Mouse (Mus musculus) ES-Bruce4 (cell line): ENCODE data around the gene Lrrc8a. TPM values are rescaled to one million over a fixed set of nuclear protein-coding genes. Genes with fewer than 3 reads are reported as not detected.

Source experiments
- H3K27ac ChIP-seq: 2 replicates; pipeline ENCODE4 v1.5.1; 2012; ENCODE audit warnings: low read length, inconsistent platforms; ENCODE audit not compliant: insufficient read depth
- H3K27me3 ChIP-seq: 2 replicates; pipeline ENCODE4 v1.6.1; 2012; ENCODE audit warnings: mild to moderate bottlenecking, low read length, inconsistent platforms; ENCODE audit not compliant: control insufficient read depth, poor library complexity, insufficient read depth, severe bottlenecking
- H3K36me3 ChIP-seq: 2 replicates; pipeline ENCODE4 v1.6.1; 2012; ENCODE audit warnings: inconsistent platforms, mild to moderate bottlenecking, low read length, moderate library complexity; ENCODE audit not compliant: control insufficient read depth, poor library complexity, insufficient read depth, severe bottlenecking
- H3K4me1 ChIP-seq: one replicate; pipeline ENCODE4 v1.8.1; 2011; ENCODE audit warnings: low read length; ENCODE audit not compliant: control insufficient read depth, insufficient read depth
- H3K4me3 ChIP-seq: 2 replicates; pipeline ENCODE4 v1.5.1; 2011; ENCODE audit warnings: low read depth, mild to moderate bottlenecking, low read length
- H3K9ac ChIP-seq: 2 replicates; pipeline ENCODE4 v1.6.1; 2012; ENCODE audit warnings: low read depth, mild to moderate bottlenecking, inconsistent platforms; ENCODE audit not compliant: poor library complexity, severe bottlenecking
- H3K9me3 ChIP-seq: replicated peaks from 2 replicates; pipeline ENCODE4 v1.6.1; 2012; ENCODE audit warnings: mild to moderate bottlenecking, low read length, inconsistent platforms; ENCODE audit not compliant: control insufficient read depth, poor library complexity, insufficient read depth, severe bottlenecking
- CTCF ChIP-seq: IDR thresholded peaks from one replicate; pipeline ENCODE4 v1.8.1; 2011; ENCODE audit warnings: low read depth, low read length
- EP300 ChIP-seq: IDR thresholded peaks from 2 replicates; pipeline ENCODE4 v1.6.1; 2011; ENCODE audit warnings: low read depth, low read length; ENCODE audit not compliant: insufficient read depth
- POLR2A ChIP-seq: IDR thresholded peaks from one replicate; pipeline ENCODE4 v1.8.1; 2011; ENCODE audit warnings: low read length; ENCODE audit not compliant: insufficient read depth
- polyA plus RNA-seq: library from polyadenylated mRNA; stranded (reverse); fragments of >200 nt; gene quantifications from 2 replicates; pipeline ENCODE4 v1.2.4, GENCODE M21; 2011; ENCODE audit warnings: low read depth; ENCODE audit not compliant: missing spikeins, insufficient read depth, insufficient read length

The Lrrc8a gene
- polyA plus RNA-seq: 19.2 and 22.0 TPM in 2 replicates

- no peaks in the 10 kb centered on the region for H3K4me1 ChIP-seq
- no peak for TF ChIP-seq CTCF
- TF ChIP-seq EP300: peak; percentile 46; the same call in 1 of the 2 replicates
- peak within 1 kb of the TSS; percentile 3; the same call in 1 of the 2 replicates for H3K27ac ChIP-seq
- no peaks in the 10 kb centered on the region for H3K27me3 ChIP-seq
- H3K9me3 ChIP-seq: 0 out of 2 replicates have a peak, but pooled peaks cover 3% of the 10 kb centered on the region
- peak within 1 kb of the TSS; percentile 87 for H3K9ac ChIP-seq
- no peaks in the 10 kb centered on the region; the same call in 1 of the 2 replicates for H3K36me3 ChIP-seq
- H3K4me3 ChIP-seq: peak within 1 kb of the TSS; percentile 84
Observed at GRCm38 (mm10) chr2:30237199-30237880, at the start of gene Lrrc8a. Gene Lrrc8a (plus strand): TSS chr2:30237715.

- peaks cover 7% of the 10 kb centered on the region for H3K4me1 ChIP-seq
- no peak overlapping the region for H3K27ac ChIP-seq
- no peaks in the 10 kb centered on the region for H3K9me3 ChIP-seq
- no peak overlapping the region for H3K9ac ChIP-seq
- TF ChIP-seq POLR2A (no peak), CTCF (no peak), EP300 (no peak)
- no peaks in the 10 kb centered on the region for H3K36me3 ChIP-seq
- H3K4me3 ChIP-seq: no peak overlapping the region
- H3K27me3 ChIP-seq: no peaks in the 10 kb centered on the region
Observed at GRCm38 (mm10) chr2:30191790-30192580, 45.5 kb upstream of the Lrrc8a start.

GRCm38 (mm10) chr2:30194656-30195055 is 42.9 kb upstream of the Lrrc8a start:
- TF ChIP-seq CTCF (no peak), EP300 (no peak), POLR2A (no peak)
- peaks cover 7% of the 10 kb centered on the region for H3K4me1 ChIP-seq
- no peaks in the 10 kb centered on the region for H3K36me3 ChIP-seq
- no peaks in the 10 kb centered on the region for H3K9me3 ChIP-seq
- no peak overlapping the region for H3K27ac ChIP-seq
- H3K27me3 ChIP-seq: no peaks in the 10 kb centered on the region
- no peak overlapping the region for H3K4me3 ChIP-seq
- H3K9ac ChIP-seq: no peak overlapping the region

- Histone ChIP-seq H3K36me3 (no peaks in the 10 kb centered on the region), H3K27ac (no peak overlapping the region), H3K27me3 (no peaks in the 10 kb centered on the region), H3K4me3 (no peak overlapping the region), H3K9ac (no peak overlapping the region), H3K9me3 (no peaks in the 10 kb centered on the region), H3K4me1 (peaks cover 4% of the 10 kb centered on the region)
- TF ChIP-seq POLR2A (no peak), CTCF (no peak), EP300 (no peak)
Observed at GRCm38 (mm10) chr2:30198021-30198420, 39.5 kb upstream of the Lrrc8a start.

- Histone ChIP-seq H3K4me3 (no peak overlapping the region), H3K27me3 (no peaks in the 10 kb centered on the region), H3K4me1 (peaks cover 2% of the 10 kb centered on the region), H3K36me3 (no peaks in the 10 kb centered on the region), H3K9me3 (no peaks in the 10 kb centered on the region), H3K27ac (no peak overlapping the region), H3K9ac (no peak overlapping the region)
- TF ChIP-seq EP300 (no peak), CTCF (no peak), POLR2A (no peak)
Observed at GRCm38 (mm10) chr2:30199984-30200383, 37.5 kb upstream of the Lrrc8a start.
